Comparison of ENCODE assay signal across 20 mouse cellular contexts in the genomic region with DNA sequence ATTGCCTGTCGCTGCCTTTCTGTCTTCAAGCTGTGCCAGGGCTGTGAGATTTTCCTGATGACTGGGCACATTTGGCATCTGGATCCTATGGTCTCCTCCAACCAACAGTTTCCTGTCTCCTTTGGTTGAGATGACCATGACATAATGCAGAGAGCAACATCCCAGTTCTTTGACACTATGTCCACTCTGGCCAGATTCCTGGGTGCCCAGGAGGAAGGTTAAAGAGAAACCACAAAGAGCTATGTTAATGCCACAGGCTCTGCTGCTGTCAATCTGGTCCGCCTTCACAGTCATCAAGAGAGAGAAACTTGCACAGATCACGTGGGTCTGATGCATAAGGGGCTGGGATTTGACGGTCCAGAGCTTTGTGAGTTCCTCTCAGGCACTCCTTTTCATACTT.
"Had no signal": no experiment of that assay in that cellular context is flagged by ENCODE, and none has a peak within 500 bp of the region (broad histone marks: within the 10 kb centered on the region; RNA-seq: fewer than 3 reads in every experiment).

No protein-coding gene starts in this region.

- H3K9ac ChIP-seq: liver, embryonic 14.5 days; liver, postnatal 0 days; lung, embryonic 14.5 days; midbrain, embryonic 13.5 days had no signal

- H3K9me3 ChIP-seq: megakaryocyte, embryonic 14.5 days; midbrain, embryonic 10.5 days; midbrain, embryonic 13.5 days had no signal

- H3K27ac ChIP-seq: layer of hippocampus, adult 2 months; left cerebral cortex, adult 2 months; liver, embryonic 14.5 days; midbrain, embryonic 10.5 days; midbrain, embryonic 13.5 days; stomach, postnatal 0 days had no signal

- DNase-seq: kidney, adult 9 months; kidney, postnatal 14 days; layer of hippocampus, adult 9-11 months; layer of hippocampus, postnatal 36 days; liver, postnatal 0 days; lung, embryonic 14.5 days; lung, postnatal 10 days; lung, postnatal 36 days; thymus, adult 2 months; thymus, postnatal 14 days; thymus, postnatal 4 days had no signal

- ATAC-seq: liver, postnatal 0 days; midbrain, embryonic 13.5 days; midbrain, embryonic 16.5 days had no signal

- H3K27me3 ChIP-seq: megakaryocyte, embryonic 14.5 days; midbrain, embryonic 13.5 days had no signal

- H3K4me2 ChIP-seq: liver, embryonic 11.5 days; lung, embryonic 14.5 days; midbrain, embryonic 13.5 days had no signal

- H3K4me3 ChIP-seq: layer of hippocampus, adult 2 months; left cerebral cortex, adult 2 months; megakaryocyte, embryonic 14.5 days; midbrain, embryonic 10.5 days; midbrain, embryonic 13.5 days had no signal

- H3K4me1 ChIP-seq: midbrain, embryonic 13.5 days had no signal
